Mouse (Mus musculus): Measurements from ENCODE around the gene Serpinb1b. TPM values are rescaled to one million over a fixed set of nuclear protein-coding genes. Genes with fewer than 3 reads are reported as not detected.

Gene Serpinb1b
- not detected for polyA plus RNA-seq (2017; shearing (Covaris generic))

GRCm38 (mm10) chr13:33078056-33078705 is at the start of gene Serpinb1b:
TSS of gene Serpinb1b (plus strand) at chr13:33078575.

Other genes with a start within 250 kb of the Serpinb1b start
- gene Serpinb1a, start 227.4 kb upstream of the Serpinb1b start, polyA plus RNA-seq (2017; shearing (Covaris generic)), result 1 to 10 TPM; 3.1 to 6.0 TPM
- gene Serpinb1c, start 180.4 kb upstream of the Serpinb1b start, polyA plus RNA-seq (2017; shearing (Covaris generic)), result not detected
- 10 to 100 TPM; 15.8 to 20.9 TPM for gene Serpinb6b, start 113.4 kb upstream of the Serpinb1b start, polyA plus RNA-seq (2017; shearing (Covaris generic))
- 10 to 100 TPM; 19.9 TPM for gene Serpinb9, start 75.3 kb upstream of the Serpinb1b start, polyA plus RNA-seq (2017; shearing (Covaris generic))
- gene Serpinb9b, start 51.2 kb upstream of the Serpinb1b start, polyA plus RNA-seq (2017; shearing (Covaris generic)), result not detected
- not detected for gene Serpinb9c, start 81.2 kb downstream of the Serpinb1b start, polyA plus RNA-seq (2017; shearing (Covaris generic))
- under 1 TPM in 1 of 2 experiments, not detected in 1; 0.21 TPM for gene Serpinb9d, start 114.4 kb downstream of the Serpinb1b start, polyA plus RNA-seq (2017; shearing (Covaris generic))
- not detected for gene Serpinb9e, start 171.0 kb downstream of the Serpinb1b start, polyA plus RNA-seq (2017; shearing (Covaris generic))
- under 1 TPM in 1 of 2 experiments, not detected in 1; 0.14 TPM for gene Serpinb9f, start 245.5 kb downstream of the Serpinb1b start, polyA plus RNA-seq (2017; shearing (Covaris generic))

Data from activated CD4-positive, CD25-positive, alpha-beta regulatory T cell (primary cell).